Mouse (Mus musculus): ENCODE measurements at regions not wholly inside any gene's neighbourhood (a gene's known extent, or its start where the extent isn't known, plus 50 kb on each side); places are given as distances from the start of the nearest gene placed in this dataset.

GRCm38 (mm10) chr15:65733326-65733725, 718.6 kb upstream of the Gm21961 start:
- Histone ChIP-seq H3K9me3 (replicated peaks; ENCODE audit: control insufficient read depth, insufficient read depth, low read length, poor library complexity, severe bottlenecking) (no peaks in the 10 kb centered on the region), H3K4me1 (ENCODE audit: control insufficient read depth, insufficient read depth, low read length) (no peaks in the 10 kb centered on the region), H3K27ac (ENCODE audit: insufficient read depth, low read length) (no peak overlapping the region), H3K9ac (ENCODE audit: low read depth, poor library complexity, severe bottlenecking) (no peak overlapping the region), H3K36me3 (ENCODE audit: control insufficient read depth, insufficient read depth, low read length, poor library complexity, severe bottlenecking) (no peaks in the 10 kb centered on the region), H3K4me3 (ENCODE audit: low read depth, low read length) (no peak overlapping the region), H3K27me3 (ENCODE audit: control insufficient read depth, insufficient read depth, low read length, poor library complexity, severe bottlenecking) (no peaks in the 10 kb centered on the region; the same call in 1 of the 2 replicates)
- no peak for TF ChIP-seq POLR2A (IDR thresholded peaks at IDR 0.05; ENCODE audit: insufficient read depth, low read length)
- TF ChIP-seq CTCF (IDR thresholded peaks at IDR 0.05; ENCODE audit: low read depth, low read length), result no peak
- no peak for TF ChIP-seq EP300 (IDR thresholded peaks at IDR 0.05; ENCODE audit: insufficient read depth, low read depth, low read length)

- no peak for TF ChIP-seq POLR2A (IDR thresholded peaks at IDR 0.05; ENCODE audit: insufficient read depth, low read length)
- TF ChIP-seq CTCF (IDR thresholded peaks at IDR 0.05; ENCODE audit: low read depth, low read length), result no peak
- no peak for TF ChIP-seq EP300 (IDR thresholded peaks at IDR 0.05; ENCODE audit: insufficient read depth, low read depth, low read length)
- Histone ChIP-seq H3K9me3 (replicated peaks; ENCODE audit: control insufficient read depth, insufficient read depth, low read length, poor library complexity, severe bottlenecking) (no peaks in the 10 kb centered on the region), H3K9ac (ENCODE audit: low read depth, poor library complexity, severe bottlenecking) (no peak overlapping the region), H3K4me3 (ENCODE audit: low read depth, low read length) (no peak overlapping the region), H3K4me1 (ENCODE audit: control insufficient read depth, insufficient read depth, low read length) (no peaks in the 10 kb centered on the region), H3K36me3 (ENCODE audit: control insufficient read depth, insufficient read depth, low read length, poor library complexity, severe bottlenecking) (no peaks in the 10 kb centered on the region), H3K27me3 (ENCODE audit: control insufficient read depth, insufficient read depth, low read length, poor library complexity, severe bottlenecking) (no peaks in the 10 kb centered on the region; the same call in 1 of the 2 replicates), H3K27ac (ENCODE audit: insufficient read depth, low read length) (no peak overlapping the region)
These were observed 716.6 kb upstream of the Gm21961 start for GRCm38 (mm10) chr15:65731308-65731707.

- Histone ChIP-seq H3K36me3 (ENCODE audit: control insufficient read depth, insufficient read depth, low read length, poor library complexity, severe bottlenecking) (no peaks in the 10 kb centered on the region), H3K9ac (ENCODE audit: low read depth, poor library complexity, severe bottlenecking) (no peak overlapping the region), H3K9me3 (replicated peaks; ENCODE audit: control insufficient read depth, insufficient read depth, low read length, poor library complexity, severe bottlenecking) (no peaks in the 10 kb centered on the region), H3K4me3 (ENCODE audit: low read depth, low read length) (no peak overlapping the region), H3K27me3 (ENCODE audit: control insufficient read depth, insufficient read depth, low read length, poor library complexity, severe bottlenecking) (no peaks in the 10 kb centered on the region), H3K27ac (ENCODE audit: insufficient read depth, low read length) (no peak overlapping the region), H3K4me1 (ENCODE audit: control insufficient read depth, insufficient read depth, low read length) (no peaks in the 10 kb centered on the region)
- TF ChIP-seq EP300 (IDR thresholded peaks at IDR 0.05; ENCODE audit: insufficient read depth, low read depth, low read length), result no peak
- no peak for TF ChIP-seq POLR2A (IDR thresholded peaks at IDR 0.05; ENCODE audit: insufficient read depth, low read length)
- TF ChIP-seq CTCF (IDR thresholded peaks at IDR 0.05; ENCODE audit: low read depth, low read length), result no peak
These were observed 712.4 kb upstream of the Gm21961 start for GRCm38 (mm10) chr15:65727061-65727460.

GRCm38 (mm10) chr15:65726271-65726670, 711.6 kb upstream of the Gm21961 start:
- Histone ChIP-seq H3K36me3 (ENCODE audit: control insufficient read depth, insufficient read depth, low read length, poor library complexity, severe bottlenecking) (no peaks in the 10 kb centered on the region), H3K9ac (ENCODE audit: low read depth, poor library complexity, severe bottlenecking) (no peak overlapping the region), H3K27ac (ENCODE audit: insufficient read depth, low read length) (no peak overlapping the region), H3K27me3 (ENCODE audit: control insufficient read depth, insufficient read depth, low read length, poor library complexity, severe bottlenecking) (no peaks in the 10 kb centered on the region), H3K4me1 (ENCODE audit: control insufficient read depth, insufficient read depth, low read length) (no peaks in the 10 kb centered on the region), H3K4me3 (ENCODE audit: low read depth, low read length) (no peak overlapping the region), H3K9me3 (replicated peaks; ENCODE audit: control insufficient read depth, insufficient read depth, low read length, poor library complexity, severe bottlenecking) (no peaks in the 10 kb centered on the region)
- TF ChIP-seq EP300 (IDR thresholded peaks at IDR 0.05; ENCODE audit: insufficient read depth, low read depth, low read length), result no peak
- TF ChIP-seq CTCF (IDR thresholded peaks at IDR 0.05; ENCODE audit: low read depth, low read length), result no peak
- no peak for TF ChIP-seq POLR2A (IDR thresholded peaks at IDR 0.05; ENCODE audit: insufficient read depth, low read length)

GRCm38 (mm10) chr15:65703559-65703958, 688.9 kb upstream of the Gm21961 start:
- H3K4me1 ChIP-seq (ENCODE audit: control insufficient read depth, insufficient read depth, low read length), result no peaks in the 10 kb centered on the region
- no peak overlapping the region for H3K4me3 ChIP-seq (ENCODE audit: low read depth, low read length)
- no peaks in the 10 kb centered on the region for H3K36me3 ChIP-seq (ENCODE audit: control insufficient read depth, insufficient read depth, low read length, poor library complexity, severe bottlenecking)
- H3K9ac ChIP-seq (ENCODE audit: low read depth, poor library complexity, severe bottlenecking), result no peak overlapping the region
- no peaks in the 10 kb centered on the region; the same call in 1 of the 2 replicates for H3K27me3 ChIP-seq (ENCODE audit: control insufficient read depth, insufficient read depth, low read length, poor library complexity, severe bottlenecking)
- H3K27ac ChIP-seq (ENCODE audit: insufficient read depth, low read length), result no peak overlapping the region
- no peaks in the 10 kb centered on the region for H3K9me3 ChIP-seq (replicated peaks; ENCODE audit: control insufficient read depth, insufficient read depth, low read length, poor library complexity, severe bottlenecking)
- TF ChIP-seq CTCF (IDR thresholded peaks at IDR 0.05; ENCODE audit: low read depth, low read length), result peak; percentile 54
- TF ChIP-seq POLR2A (IDR thresholded peaks at IDR 0.05; ENCODE audit: insufficient read depth, low read length), result no peak
- no peak for TF ChIP-seq EP300 (IDR thresholded peaks at IDR 0.05; ENCODE audit: insufficient read depth, low read depth, low read length)

GRCm38 (mm10) chr15:65701510-65701909, 686.8 kb upstream of the Gm21961 start:
- H3K9ac ChIP-seq (ENCODE audit: low read depth, poor library complexity, severe bottlenecking), result no peak overlapping the region
- H3K27ac ChIP-seq (ENCODE audit: insufficient read depth, low read length), result no peak overlapping the region
- no peaks in the 10 kb centered on the region for H3K36me3 ChIP-seq (ENCODE audit: control insufficient read depth, insufficient read depth, low read length, poor library complexity, severe bottlenecking)
- H3K9me3 ChIP-seq (replicated peaks; ENCODE audit: control insufficient read depth, insufficient read depth, low read length, poor library complexity, severe bottlenecking), result no peaks in the 10 kb centered on the region
- H3K4me1 ChIP-seq (ENCODE audit: control insufficient read depth, insufficient read depth, low read length), result no peaks in the 10 kb centered on the region
- no peak overlapping the region for H3K4me3 ChIP-seq (ENCODE audit: low read depth, low read length)
- H3K27me3 ChIP-seq (ENCODE audit: control insufficient read depth, insufficient read depth, low read length, poor library complexity, severe bottlenecking), result no peaks in the 10 kb centered on the region; the same call in 1 of the 2 replicates
- TF ChIP-seq EP300 (IDR thresholded peaks at IDR 0.05; ENCODE audit: insufficient read depth, low read depth, low read length) (no peak), CTCF (IDR thresholded peaks at IDR 0.05; ENCODE audit: low read depth, low read length) (no peak), POLR2A (IDR thresholded peaks at IDR 0.05; ENCODE audit: insufficient read depth, low read length) (no peak)

Data from ES-Bruce4 (cell line).